Mouse (Mus musculus) midbrain, embryonic 14.5 days (tissue): ENCODE results near the gene Ltbr. TPM values are rescaled to one million over a fixed set of nuclear protein-coding genes. Genes with fewer than 3 reads are reported as not detected.

ENCODE experiments used
- ATAC-seq: fragments of 200-750 bp; cut with Nextera tagmentation; 2 replicates; pipeline ENCODE4 v1.8.0; 2017; ENCODE audit warnings: moderate number of reproducible peaks, moderate library complexity; ENCODE audit not compliant: low FRiP score, low TSS enrichment
- DNase-seq: peaks from one replicate; pipeline ENCODE4 v3.0.0-alpha.2; 2015
- H3K27ac ChIP-seq: fragments of 300-500 bp; sonication (generic); replicated peaks from 2 replicates; pipeline ENCODE4 v1.5.1; 2014; ENCODE audit warnings: mild to moderate bottlenecking, low read depth, low read length, moderate library complexity
- H3K27me3 ChIP-seq: fragments of 300-500 bp; sonication (generic); 2 replicates; pipeline ENCODE4 v1.6.1; 2014; ENCODE audit warnings: low read length, control low read depth, mixed read lengths; ENCODE audit not compliant: control insufficient read depth, insufficient read depth
- H3K36me3 ChIP-seq: fragments of 300-500 bp; sonication (generic); 2 replicates; pipeline ENCODE4 v1.6.1; 2014; ENCODE audit warnings: low read length, control low read depth; ENCODE audit not compliant: control insufficient read depth, insufficient read depth
- H3K4me1 ChIP-seq: fragments of 300-500 bp; sonication (generic); 2 replicates; pipeline ENCODE4 v1.6.1; 2014; ENCODE audit warnings: mild to moderate bottlenecking, antibody characterized with exemption, low read length, control low read depth; ENCODE audit not compliant: control insufficient read depth, insufficient read depth
- H3K4me2 ChIP-seq: fragments of 300-500 bp; sonication (generic); 2 replicates; pipeline ENCODE4 v1.6.1; 2014; ENCODE audit warnings: mild to moderate bottlenecking, low read length, moderate library complexity
- H3K4me3 ChIP-seq: fragments of 300-500 bp; sonication (generic); replicated peaks from 2 replicates; pipeline ENCODE4 v1.5.1; 2014; ENCODE audit warnings: low read depth, low read length
- H3K9ac ChIP-seq: fragments of 300-500 bp; sonication (generic); replicated peaks from 2 replicates; pipeline ENCODE4 v1.6.1; 2014; ENCODE audit warnings: mild to moderate bottlenecking, low read length, moderate library complexity
- H3K9me3 ChIP-seq: fragments of 300-500 bp; sonication (generic); 2 replicates; pipeline ENCODE4 v1.6.1; 2016; ENCODE audit warnings: low read length, control low read depth, mixed read lengths; ENCODE audit not compliant: control insufficient read depth
- WGBS: fragments of 180-500 bp; shearing (Covaris S2); extraction: QIAGEN DNeasy Blood & Tissue Kit; methylation state at CpG from one replicate; pipeline ENCODE4 v1.1.7; 2014; 5-methylcytosine and 5-hydroxymethylcytosine counted together
- polyA plus RNA-seq: library from polyadenylated mRNA; unstranded; fragments of >200 nt; fragmentation: Nextera tagmentation; extraction: Ambion mirVana; gene quantifications from 2 replicates; pipeline ENCODE4 v1.2.1, GENCODE M21; 2014

Gene Ltbr
- polyA plus RNA-seq, 1 experiment from 2014 or later = 13.9 TPM

- Histone ChIP-seq H3K27me3 (0 out of 2 replicates have a peak, but pooled peaks cover 6% of the 10 kb centered on the region), H3K36me3 (no peaks in the 10 kb centered on the region), H3K9ac (peak overlapping the region; percentile 37; the same call in 1 of the 2 replicates), H3K4me1 (peaks cover 16% of the 10 kb centered on the region), H3K27ac (no peak overlapping the region), H3K4me3 (peak overlapping the region; percentile 35), H3K9me3 (no peaks in the 10 kb centered on the region), H3K4me2 (peak overlapping the region; percentile 62)
- WGBS = 0% methylated on average over 27 of the region's 27 CpGs
- DNase-seq = peak; percentile 63
- peak; percentile 40; the same call in 1 of the 2 replicates for ATAC-seq
These were observed 36.0 kb upstream of the Ltbr start for GRCm38 (mm10) chr6:125349575-125350230.

- DNase-seq (no peak), ATAC-seq (no peak; the same call in 1 of the 2 replicates)
- no peaks in the 10 kb centered on the region for H3K9me3 ChIP-seq
- H3K4me2 ChIP-seq = peak within 1 kb of the TSS; percentile 62
- peak within 1 kb of the TSS; percentile 35 for H3K4me3 ChIP-seq
- 6% methylated on average over 22 of the region's 22 CpGs for WGBS
- H3K27ac ChIP-seq = no peak within 1 kb of the TSS
- 0 out of 2 replicates have a peak, but pooled peaks cover 6% of the 10 kb centered on the region for H3K27me3 ChIP-seq
- peaks cover 13% of the 10 kb centered on the region; the same call in 1 of the 2 replicates for H3K4me1 ChIP-seq
- peak within 1 kb of the TSS; percentile 37; the same call in 1 of the 2 replicates for H3K9ac ChIP-seq
- H3K36me3 ChIP-seq = no peaks in the 10 kb centered on the region
These were observed 35.3 kb upstream of the Ltbr start, which contains the start of gene Tnfrsf1a for GRCm38 (mm10) chr6:125348721-125349574. TSS of gene Tnfrsf1a (plus strand) at chr6:125349362.

- H3K27ac ChIP-seq = no peak overlapping the region
- no peaks in the 10 kb centered on the region for H3K36me3 ChIP-seq
- H3K27me3 ChIP-seq = 0 out of 2 replicates have a peak, but pooled peaks cover 6% of the 10 kb centered on the region
- H3K4me2 ChIP-seq = no peak overlapping the region
- H3K9me3 ChIP-seq = no peaks in the 10 kb centered on the region
- no peak overlapping the region for H3K4me3 ChIP-seq
- H3K9ac ChIP-seq = no peak overlapping the region
- 55% methylated on average over 2 of the region's 2 CpGs for WGBS
- DNase-seq (no peak), ATAC-seq (no peak)
- H3K4me1 ChIP-seq = peaks cover 13% of the 10 kb centered on the region; the same call in 1 of the 2 replicates
These were observed 32.3 kb upstream of the Ltbr start for GRCm38 (mm10) chr6:125346029-125346428.

GRCm38 (mm10) chr6:125345625-125346024, 31.9 kb upstream of the Ltbr start:
- 0 out of 2 replicates have a peak, but pooled peaks cover 6% of the 10 kb centered on the region for H3K27me3 ChIP-seq
- no peak for ATAC-seq
- WGBS = 78% methylated on average over 1 of the region's 1 CpGs
- H3K9ac ChIP-seq = no peak overlapping the region
- H3K27ac ChIP-seq = no peak overlapping the region
- no peaks in the 10 kb centered on the region for H3K36me3 ChIP-seq
- no peak for DNase-seq
- H3K4me2 ChIP-seq = no peak overlapping the region
- no peaks in the 10 kb centered on the region for H3K9me3 ChIP-seq
- H3K4me1 ChIP-seq = peaks cover 13% of the 10 kb centered on the region; the same call in 1 of the 2 replicates
- H3K4me3 ChIP-seq = no peak overlapping the region

GRCm38 (mm10) chr6:125344866-125345265, 31.2 kb upstream of the Ltbr start:
- DNase-seq (no peak), ATAC-seq (no peak)
- no peaks in the 10 kb centered on the region for H3K36me3 ChIP-seq
- peaks cover 10% of the 10 kb centered on the region; the same call in 1 of the 2 replicates for H3K4me1 ChIP-seq
- H3K27ac ChIP-seq = no peak overlapping the region
- no peaks in the 10 kb centered on the region for H3K9me3 ChIP-seq
- 0 out of 2 replicates have a peak, but pooled peaks cover 6% of the 10 kb centered on the region for H3K27me3 ChIP-seq
- H3K4me2 ChIP-seq = no peak overlapping the region
- H3K9ac ChIP-seq = no peak overlapping the region
- H3K4me3 ChIP-seq = no peak overlapping the region
- 71% methylated on average over 4 of the region's 4 CpGs for WGBS

- Histone ChIP-seq H3K9ac (no peak overlapping the region), H3K4me2 (no peak overlapping the region), H3K36me3 (no peaks in the 10 kb centered on the region), H3K9me3 (no peaks in the 10 kb centered on the region), H3K4me3 (no peak overlapping the region), H3K27me3 (0 out of 2 replicates have a peak, but pooled peaks cover 6% of the 10 kb centered on the region), H3K4me1 (peaks cover 4% of the 10 kb centered on the region; the same call in 1 of the 2 replicates), H3K27ac (no peak overlapping the region)
- DNase-seq = no peak
- no peak for ATAC-seq
- WGBS = 50% methylated on average over 8 of the region's 8 CpGs
These were observed 30.4 kb upstream of the Ltbr start for GRCm38 (mm10) chr6:125344084-125344483.

GRCm38 (mm10) chr6:125342198-125342597, 28.5 kb upstream of the Ltbr start:
- Histone ChIP-seq H3K27me3 (no peaks in the 10 kb centered on the region), H3K9me3 (no peaks in the 10 kb centered on the region), H3K4me1 (no peaks in the 10 kb centered on the region), H3K27ac (no peak overlapping the region), H3K4me3 (no peak overlapping the region), H3K9ac (no peak overlapping the region), H3K36me3 (no peaks in the 10 kb centered on the region), H3K4me2 (no peak overlapping the region)
- ATAC-seq = no peak
- DNase-seq = no peak
- 62% methylated on average over 3 of the region's 3 CpGs for WGBS

- Histone ChIP-seq H3K4me1 (no peaks in the 10 kb centered on the region), H3K9ac (no peak overlapping the region), H3K36me3 (no peaks in the 10 kb centered on the region), H3K4me2 (no peak overlapping the region), H3K27me3 (no peaks in the 10 kb centered on the region), H3K27ac (0 out of 2 replicates have a peak overlapping the region, but pooled peaks have one; percentile 13), H3K4me3 (no peak overlapping the region), H3K9me3 (no peaks in the 10 kb centered on the region)
- ATAC-seq (no peak), DNase-seq (no peak)
- 65% methylated on average over 5 of the region's 5 CpGs for WGBS
These were observed 26.6 kb upstream of the Ltbr start for GRCm38 (mm10) chr6:125340244-125340643.
